Mouse (Mus musculus) Patski (cell line): ENCODE data around the gene Lamc3. TPM values are rescaled to one million over a fixed set of nuclear protein-coding genes. Genes with fewer than 3 reads are reported as not detected.

ENCODE experiments used
- ATAC-seq: fragments of 100-300 bp; one replicate; pipeline ENCODE4 v1.8.0; 2021
- CTCF ChIA-PET: fragments of 350-600 bp; sonication (Branson Sonifier 250); formaldehyde crosslinking; loops from one replicate; lab custom pipeline; 2022; ENCODE audit warnings: inconsistent platforms; lab: Charles Lee
- POLR2A ChIA-PET: fragments of 350-600 bp; sonication (Branson Sonifier 250); formaldehyde crosslinking; loops from one replicate; lab custom pipeline; 2022; ENCODE audit warnings: antibody characterized with exemption, inconsistent platforms; lab: Charles Lee
- DNase-seq: peaks from one replicate; pipeline ENCODE4 v3.0.0-alpha.2; 2011; ENCODE audit warnings: low read depth, low spot score
- H3K27me3 ChIP-seq: fragments of 371-371 bp; one replicate; pipeline ENCODE4 v1.5.1; 2021
- CTCF ChIP-seq: fragments of 100-300 bp; IDR thresholded peaks from one replicate; pipeline ENCODE4 v1.5.1; 2021
- in situ Hi-C: fragments of 300-500 bp; cut with MboI; formaldehyde crosslinking; loops from 3 replicates; pipeline ENCODE4 v1.11.1; 2018; ENCODE audit warnings: low pct_unique_long_range_greater_than_20kb, mixed read lengths
- polyA plus RNA-seq: library from polyadenylated mRNA; unstranded; gene quantifications from one replicate; pipeline ENCODE4 v1.2.3, GENCODE M21; 2021

Gene Lamc3
- polyA plus RNA-seq, 1 experiment from 2014 or later = 0.10 TPM

DNA sequence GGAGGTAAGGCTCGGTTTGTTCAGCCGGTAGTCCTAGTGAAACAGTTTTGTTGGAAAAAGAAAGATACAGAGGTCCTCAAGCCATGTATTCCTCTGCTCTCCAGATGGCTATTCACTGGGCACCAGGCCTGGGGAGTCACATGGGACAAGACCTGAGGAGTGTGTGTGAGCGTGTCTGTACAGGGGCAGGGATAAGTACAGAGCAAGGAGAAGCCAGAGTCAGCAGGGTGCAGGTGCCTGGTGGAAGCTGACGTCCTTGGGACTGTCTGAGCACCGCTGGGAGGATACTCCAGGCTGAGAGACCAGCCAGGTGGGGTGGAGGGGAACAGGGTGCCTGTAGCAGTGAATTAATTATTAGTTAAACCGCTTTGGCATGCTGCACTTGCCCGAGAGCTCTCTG is 76.4 kb downstream of the Lamc3 start:
- ChIA-PET POLR2A (interaction anchor here (1.5 to 1.6 kb wide), 2 partner anchors 10 to 12 kb away, joined by 4 to 6 read pairs; no protein-coding TSS in a partner anchor), CTCF (interaction anchor here (2.0 kb wide), 1 partner anchor 14 kb away, joined by 5 read pairs; no protein-coding TSS in a partner anchor)
- ATAC-seq (no peak), DNase-seq (no peak)
- TF ChIP-seq CTCF = no peak
- no peaks in the 10 kb centered on the region for H3K27me3 ChIP-seq
- in situ Hi-C loops = no loop called here

DNA sequence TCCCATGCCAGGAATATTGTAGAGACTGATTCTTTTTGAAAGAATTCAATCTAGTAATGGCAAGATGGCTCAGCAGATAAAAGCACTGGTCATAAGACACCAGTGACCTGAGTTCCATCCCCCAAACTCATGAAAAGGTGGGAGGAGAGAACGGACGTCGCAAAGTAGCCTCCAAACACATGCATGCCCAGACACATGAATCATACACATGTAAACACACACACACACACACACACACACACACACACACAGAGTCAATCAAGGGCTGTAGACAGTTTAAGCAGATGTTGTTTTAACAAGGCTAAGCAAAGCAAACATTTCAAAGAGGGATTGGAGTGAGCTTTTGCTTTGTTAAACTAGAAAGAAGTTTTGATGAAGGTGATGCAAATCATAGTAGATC is 77.1 kb downstream of the Lamc3 start:
- TF ChIP-seq CTCF = no peak
- H3K27me3 ChIP-seq = no peaks in the 10 kb centered on the region
- CTCF ChIA-PET = interaction anchor here (1.2 to 2.0 kb wide), 3 partner anchors 15 to 46 kb away, joined by 3 to 5 read pairs (median 3); no protein-coding TSS in a partner anchor
- POLR2A ChIA-PET = interaction anchor here (1.5 kb wide), 1 partner anchor 9 kb away, joined by 6 read pairs; no protein-coding TSS in a partner anchor
- ATAC-seq (no peak), DNase-seq (no peak)
- in situ Hi-C loops = no loop called here

DNA sequence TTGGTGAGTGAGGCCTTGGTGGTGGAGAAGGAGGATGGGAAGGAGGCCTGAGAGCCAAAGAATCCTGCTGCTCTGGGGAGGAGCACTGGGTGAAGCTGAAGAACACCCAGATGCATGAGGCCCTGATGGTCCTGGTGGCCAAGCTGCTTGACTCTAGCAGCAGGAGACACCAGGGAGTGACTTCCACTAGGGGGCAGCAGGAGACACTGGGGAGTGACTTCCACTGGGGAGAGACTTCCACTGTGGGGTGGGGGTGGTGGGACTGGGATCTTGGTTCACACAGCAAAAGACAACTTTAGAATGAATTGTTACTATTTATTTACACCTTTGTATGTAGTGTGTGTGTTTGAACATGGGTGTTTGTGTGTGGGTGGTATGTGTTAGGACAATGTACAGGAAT is 78.0 kb downstream of the Lamc3 start:
- DNase-seq (no peak), ATAC-seq (no peak)
- H3K27me3 ChIP-seq = no peaks in the 10 kb centered on the region
- in situ Hi-C loops = no loop called here
- ChIA-PET CTCF (interaction anchor here (0.7 to 2.0 kb wide), 4 partner anchors 8 to 47 kb away, joined by 3 to 5 read pairs (median 3); no protein-coding TSS in a partner anchor), POLR2A (no interaction called here)
- TF ChIP-seq CTCF = no peak

DNA sequence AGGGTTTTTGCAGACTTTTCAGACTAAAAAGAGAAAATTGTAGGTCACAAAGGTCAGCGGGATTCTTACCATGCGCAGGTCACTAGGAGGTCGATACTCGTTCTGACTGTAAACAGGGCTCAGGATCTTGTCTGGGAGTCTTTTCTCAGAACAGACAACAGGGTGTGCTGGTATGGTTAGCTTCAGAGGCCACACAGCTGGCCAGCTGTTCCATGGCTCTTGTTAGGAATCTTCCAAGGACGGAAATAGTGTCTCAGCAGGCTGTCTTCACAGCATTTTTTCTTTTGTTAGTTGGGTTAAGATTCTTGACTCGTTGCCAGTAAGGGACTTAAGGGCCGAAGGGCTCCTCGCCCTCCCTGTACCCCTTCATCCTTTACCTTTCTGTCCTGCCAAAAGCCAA is 79.7 kb downstream of the Lamc3 start:
- no peak for TF ChIP-seq CTCF
- DNase-seq = no peak
- H3K27me3 ChIP-seq = no peaks in the 10 kb centered on the region
- POLR2A ChIA-PET = interaction anchor here (0.9 kb wide), 1 partner anchor 52 kb away, joined by 3 read pairs; no protein-coding TSS in a partner anchor
- in situ Hi-C loops = no loop called here
- CTCF ChIA-PET = no interaction called here
- ATAC-seq = no peak

DNA sequence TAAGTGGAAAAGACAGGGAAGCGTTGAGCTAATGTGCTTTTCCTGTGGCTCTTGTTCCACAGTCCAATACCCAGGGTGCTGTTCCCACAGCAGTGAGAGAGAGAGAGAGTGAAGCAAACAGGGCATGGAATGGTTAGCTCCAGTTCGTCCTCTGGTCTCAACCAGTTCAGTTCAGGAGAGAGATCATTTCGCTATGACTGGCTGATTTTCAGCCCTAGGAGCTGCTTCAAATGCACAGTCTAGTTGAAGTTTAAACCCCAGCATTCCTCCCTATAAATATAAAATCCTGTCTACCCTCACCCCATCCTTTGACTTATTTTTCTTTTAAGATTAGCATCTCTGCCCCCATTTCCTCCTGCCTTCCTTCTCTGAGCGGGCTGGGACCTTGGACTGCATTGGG is 85.5 kb downstream of the Lamc3 start:
- POLR2A ChIA-PET = interaction anchor here (0.6 to 1.6 kb wide), 7 partner anchors 9 to 1356 kb away, joined by 3 to 6 read pairs (median 3); partner anchors contain the start of gene Aif1l
- H3K27me3 ChIP-seq = no peaks in the 10 kb centered on the region
- no peak for TF ChIP-seq CTCF
- no peak for DNase-seq
- ATAC-seq = peak; percentile 17
- in situ Hi-C loops = no loop called here
- CTCF ChIA-PET = interaction anchor here (0.7 to 2.4 kb wide), 7 partner anchors 8 to 56 kb away, joined by 3 to 9 read pairs (median 3); partner anchors contain the start of gene Aif1l

DNA sequence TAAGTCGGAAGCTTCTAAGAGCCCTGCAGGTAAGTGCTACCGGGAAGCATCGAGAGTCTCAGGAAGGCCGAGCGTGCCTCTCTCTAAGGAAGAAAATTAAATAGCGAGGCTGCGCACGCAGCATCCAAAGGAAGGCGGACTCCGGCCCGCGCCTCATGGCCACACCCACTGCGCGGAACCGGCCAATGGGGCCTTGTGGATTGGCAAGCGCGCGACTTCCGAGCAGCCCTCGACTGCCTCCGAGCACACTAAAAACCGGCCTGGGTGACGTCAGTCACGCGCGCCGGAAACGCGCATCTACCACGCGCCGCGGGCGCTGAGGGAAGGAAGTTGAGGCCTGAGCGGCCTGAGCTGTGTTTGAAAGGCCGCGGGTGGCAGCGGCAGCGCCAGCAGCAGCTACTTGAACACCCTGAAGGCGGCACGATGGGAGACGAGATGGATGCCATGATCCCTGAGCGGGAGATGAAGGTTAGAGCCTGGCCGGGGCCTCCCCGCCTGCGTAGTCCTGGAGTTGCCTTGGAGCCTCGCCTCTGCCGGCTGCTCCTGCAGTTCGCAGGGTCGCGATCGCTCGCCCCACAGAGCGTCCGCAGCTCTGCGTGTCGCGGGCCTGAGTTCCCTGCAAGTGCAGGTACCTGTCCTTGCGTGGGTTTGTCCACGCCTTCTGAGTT is 87.2 kb downstream of the Lamc3 start, which contains the start of gene Nup214:
TSS of gene Nup214 (plus strand) at position 296 of the 668 bp plus-strand sequence.
- DNase-seq = peak; percentile 89
- in situ Hi-C loops = no loop called here
- ChIA-PET POLR2A (interaction anchor here (1.3 to 1.6 kb wide), 3 partner anchors 10 to 57 kb away, joined by 3 to 6 read pairs (median 5); no protein-coding TSS in a partner anchor), CTCF (interaction anchor here (0.8 kb wide), 1 partner anchor 160 kb away, joined by 3 read pairs; no protein-coding TSS in a partner anchor)
- no peaks in the 10 kb centered on the region for H3K27me3 ChIP-seq
- ATAC-seq = peak; percentile 92
- no peak for TF ChIP-seq CTCF

DNA sequence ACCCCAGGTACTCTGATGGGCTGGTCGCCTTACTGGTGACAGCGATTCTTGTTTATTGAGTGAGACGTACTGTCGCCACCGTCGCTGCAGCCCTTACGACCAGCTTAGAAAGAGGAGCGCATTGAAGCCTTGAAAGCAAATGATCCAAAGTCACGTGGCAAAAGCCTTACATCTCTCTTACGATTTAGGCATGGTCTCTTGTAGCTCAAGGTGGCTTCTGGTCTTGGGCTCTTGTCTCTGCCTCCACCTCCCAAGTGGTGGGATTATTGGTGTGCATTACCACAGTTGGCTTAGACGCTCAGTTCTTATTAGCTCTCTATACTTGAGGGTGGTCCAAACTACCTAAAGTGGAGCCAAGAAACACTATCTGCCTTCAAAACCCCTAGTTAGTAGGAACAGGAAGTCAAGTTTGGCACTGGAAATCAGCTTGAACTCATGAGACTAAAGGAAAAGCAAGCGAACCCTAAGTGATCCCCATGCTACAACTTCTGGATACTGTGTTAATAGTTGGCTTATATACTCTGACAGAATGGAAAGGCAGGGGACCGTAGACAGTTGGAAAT is 87.8 kb downstream of the Lamc3 start:
- DNase-seq = no peak
- POLR2A ChIA-PET = interaction anchor here (1.2 to 1.6 kb wide), 3 partner anchors 9 to 58 kb away, joined by 3 to 5 read pairs (median 3); no protein-coding TSS in a partner anchor
- no peak for ATAC-seq
- no peak for TF ChIP-seq CTCF
- H3K27me3 ChIP-seq = no peaks in the 10 kb centered on the region
- CTCF ChIA-PET = interaction anchor here (1.2 kb wide), 1 partner anchor 11 kb away, joined by 3 read pairs; no protein-coding TSS in a partner anchor
- in situ Hi-C loops = no loop called here

DNA sequence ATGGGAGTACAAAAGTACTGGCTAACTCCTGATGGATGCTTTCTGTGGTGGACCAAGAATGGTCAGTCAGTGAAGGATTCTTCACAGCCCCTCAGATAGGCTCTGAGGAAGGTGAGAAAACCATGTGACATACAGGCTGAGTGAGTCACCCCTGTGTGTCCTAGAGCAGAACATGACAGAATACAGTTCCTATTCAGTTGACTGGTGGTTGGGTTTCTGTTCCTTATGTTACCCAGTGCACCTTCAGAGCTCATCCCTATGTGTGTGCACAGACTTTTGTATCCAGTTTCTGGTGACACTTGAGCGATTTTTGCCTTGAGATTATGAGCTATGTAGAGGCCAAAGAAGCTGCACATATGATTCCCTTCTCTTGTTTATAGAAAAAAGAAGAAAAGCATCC is 100.7 kb downstream of the Lamc3 start:
- no peak for DNase-seq
- no peak for TF ChIP-seq CTCF
- in situ Hi-C loops = no loop called here
- no peaks in the 10 kb centered on the region for H3K27me3 ChIP-seq
- ATAC-seq = no peak
- POLR2A ChIA-PET = interaction anchor here (0.6 kb wide), 1 partner anchor 35 kb away, joined by 3 read pairs; no protein-coding TSS in a partner anchor
- CTCF ChIA-PET = interaction anchor here (1.4 kb wide), 1 partner anchor 11 kb away, joined by 4 read pairs; no protein-coding TSS in a partner anchor

DNA sequence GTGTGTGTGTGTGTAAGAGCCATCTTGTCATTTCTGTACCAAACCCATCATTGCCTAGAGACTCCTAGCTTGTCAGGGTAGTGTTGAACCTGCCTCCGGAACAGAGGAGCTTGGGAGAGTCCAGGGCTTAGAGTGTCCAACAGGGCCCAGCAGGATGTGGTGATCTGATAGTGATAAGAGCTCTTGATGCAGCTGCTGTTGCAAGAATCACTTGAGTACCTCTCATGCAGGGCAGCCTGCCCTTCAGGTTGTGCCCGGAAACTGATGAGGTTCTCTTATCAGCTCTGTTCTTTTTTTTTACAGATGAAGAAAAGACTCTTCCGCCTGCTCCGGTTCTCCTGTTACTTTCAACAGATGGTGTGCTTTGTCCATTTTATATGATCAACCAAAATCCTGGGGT is 103.9 kb downstream of the Lamc3 start:
- no peak for TF ChIP-seq CTCF
- in situ Hi-C loops = no loop called here
- CTCF ChIA-PET = interaction anchor here (1.0 to 1.2 kb wide), 2 partner anchors 16 to 42 kb away, joined by 3 read pairs; no protein-coding TSS in a partner anchor
- ATAC-seq (no peak), DNase-seq (no peak)
- POLR2A ChIA-PET = no interaction called here
- H3K27me3 ChIP-seq = no peaks in the 10 kb centered on the region

DNA sequence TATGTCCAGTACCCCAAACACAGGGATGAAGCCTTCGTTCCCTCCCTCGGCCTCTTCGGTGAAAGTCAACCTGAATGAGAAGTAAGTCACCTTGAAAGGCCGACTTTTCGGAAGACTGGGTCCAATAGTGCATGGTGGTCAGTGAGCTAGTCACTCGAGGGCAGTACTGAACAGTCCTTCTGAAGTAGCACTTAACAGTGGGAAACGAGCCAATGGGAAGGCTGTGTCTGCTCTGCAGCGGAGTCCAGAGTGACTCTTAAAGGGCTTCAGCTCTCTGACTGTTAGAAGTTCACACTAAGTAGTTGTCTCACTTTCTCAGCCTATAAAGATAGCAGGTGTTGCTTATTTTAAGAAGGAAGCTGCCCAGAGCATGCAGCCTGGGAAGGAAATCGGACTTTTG is 107.8 kb downstream of the Lamc3 start:
- no peaks in the 10 kb centered on the region for H3K27me3 ChIP-seq
- ChIA-PET CTCF (no interaction called here), POLR2A (no interaction called here)
- no peak for DNase-seq
- no peak for TF ChIP-seq CTCF
- ATAC-seq = no peak
- in situ Hi-C loops = no loop called here
